Mouse (Mus musculus) midbrain, embryonic 11.5 days (tissue): ENCODE data around the gene Parp14. TPM values are rescaled to one million over a fixed set of nuclear protein-coding genes. Genes with fewer than 3 reads are reported as not detected.

Experiments
- ATAC-seq: fragments of 200-750 bp; cut with Nextera tagmentation; 2 replicates; pipeline ENCODE4 v1.8.0; 2017; ENCODE audit warnings: moderate TSS enrichment, moderate library complexity; ENCODE audit not compliant: low FRiP score
- DNase-seq: peaks from one replicate; pipeline ENCODE4 v3.0.0; 2015; ENCODE audit warnings: low spot score; ENCODE audit errors: missing footprints
- H3K27ac ChIP-seq: fragments of 300-500 bp; sonication (generic); 2 replicates; pipeline ENCODE4 v1.5.1; 2014; ENCODE audit warnings: low read depth, low read length
- H3K27me3 ChIP-seq: fragments of 300-500 bp; sonication (generic); 2 replicates; pipeline ENCODE4 v1.6.1; 2014; ENCODE audit warnings: mild to moderate bottlenecking, low read length, moderate library complexity, mixed read lengths; ENCODE audit not compliant: control insufficient read depth, insufficient read depth
- H3K36me3 ChIP-seq: fragments of 300-500 bp; sonication (generic); 2 replicates; pipeline ENCODE4 v1.6.1; 2014; ENCODE audit warnings: mild to moderate bottlenecking, low read length, moderate library complexity, mixed read lengths; ENCODE audit not compliant: control insufficient read depth, insufficient read depth
- H3K4me1 ChIP-seq: fragments of 300-500 bp; sonication (generic); 2 replicates; pipeline ENCODE4 v1.6.1; 2014; ENCODE audit warnings: low read length; ENCODE audit not compliant: control insufficient read depth, insufficient read depth
- H3K4me2 ChIP-seq: fragments of 300-500 bp; sonication (generic); 2 replicates; pipeline ENCODE4 v1.6.1; 2014; ENCODE audit warnings: mild to moderate bottlenecking, moderate library complexity
- H3K4me3 ChIP-seq: fragments of 300-500 bp; sonication (generic); 2 replicates; pipeline ENCODE4 v1.5.1; 2014; ENCODE audit warnings: low read depth, low read length
- H3K9ac ChIP-seq: fragments of 300-500 bp; sonication (generic); 2 replicates; pipeline ENCODE4 v1.6.1; 2014; ENCODE audit warnings: low read length
- H3K9me3 ChIP-seq: fragments of 300-500 bp; sonication (generic); 2 replicates; pipeline ENCODE4 v1.6.1; 2016; ENCODE audit warnings: low read length; ENCODE audit not compliant: control insufficient read depth
- WGBS: fragments of 180-500 bp; shearing (Covaris S2); extraction: QIAGEN DNeasy Blood & Tissue Kit; methylation state at CpG from one replicate; pipeline ENCODE4 v1.1.7; 2014; 5-methylcytosine and 5-hydroxymethylcytosine counted together
- polyA plus RNA-seq: library from polyadenylated mRNA; unstranded; fragments of >200 nt; fragmentation: Nextera tagmentation; extraction: Ambion mirVana; gene quantifications from 2 replicates; pipeline ENCODE4 v1.2.1, GENCODE M21; 2014

Gene Parp14
- polyA plus RNA-seq, 1 experiment from 2014 or later, result 0.37 TPM

DNA sequence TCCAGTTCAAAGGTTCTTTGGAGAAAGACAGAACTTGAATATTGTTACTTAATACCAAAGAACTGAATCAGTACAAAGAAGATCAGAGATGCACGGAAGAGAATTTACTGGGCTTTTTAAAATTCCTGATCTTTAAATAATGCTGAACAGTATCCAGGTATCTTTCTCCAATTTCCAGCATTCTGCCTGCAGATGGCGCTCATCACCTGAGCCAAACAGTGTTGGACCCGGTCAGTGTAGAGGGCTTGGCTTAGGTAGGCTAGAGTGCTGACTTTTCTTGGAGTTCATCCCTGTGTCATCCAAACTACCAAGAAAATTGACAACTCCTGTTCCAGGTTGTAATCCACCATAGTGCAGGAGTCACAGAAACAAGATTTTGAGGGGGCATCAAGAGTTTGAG lies 3.1 kb upstream of the Parp14 start:
- ATAC-seq, result no peak
- H3K36me3 ChIP-seq, result no peaks in the 10 kb centered on the region
- H3K4me3 ChIP-seq, result no peak overlapping the region
- DNase-seq, result no peak
- no peak overlapping the region for H3K27ac ChIP-seq
- H3K4me1 ChIP-seq, result no peaks in the 10 kb centered on the region; the same call in 1 of the 2 replicates
- H3K9ac ChIP-seq, result no peak overlapping the region
- peaks cover 20% of the 10 kb centered on the region for H3K27me3 ChIP-seq
- WGBS, result 31% methylated on average over 3 of the region's 3 CpGs
- H3K4me2 ChIP-seq, result no peak overlapping the region
- H3K9me3 ChIP-seq, result no peaks in the 10 kb centered on the region

- no peaks in the 10 kb centered on the region for H3K36me3 ChIP-seq
- peaks cover 20% of the 10 kb centered on the region for H3K27me3 ChIP-seq
- H3K9ac ChIP-seq, result no peak overlapping the region
- H3K4me1 ChIP-seq, result no peaks in the 10 kb centered on the region; the same call in 1 of the 2 replicates
- H3K27ac ChIP-seq, result no peak overlapping the region
- H3K4me3 ChIP-seq, result no peak overlapping the region
- H3K4me2 ChIP-seq, result no peak overlapping the region
- H3K9me3 ChIP-seq, result no peaks in the 10 kb centered on the region
- WGBS, result 32% methylated on average over 14 of the region's 14 CpGs
- no peak for DNase-seq
- no peak for ATAC-seq
Observed at GRCm38 (mm10) chr16:35872410-35873006, 1.2 kb upstream of the Parp14 start.

- peaks cover 20% of the 10 kb centered on the region for H3K27me3 ChIP-seq
- no peak overlapping the region for H3K27ac ChIP-seq
- DNase-seq (peak; percentile 88), ATAC-seq (no peak)
- no peak overlapping the region; the same call in 1 of the 2 replicates for H3K9ac ChIP-seq
- H3K36me3 ChIP-seq, result no peaks in the 10 kb centered on the region
- 23% methylated on average over 12 of the region's 12 CpGs for WGBS
- H3K9me3 ChIP-seq, result no peaks in the 10 kb centered on the region
- H3K4me2 ChIP-seq, result peak overlapping the region; percentile 95
- no peak overlapping the region for H3K4me3 ChIP-seq
- H3K4me1 ChIP-seq, result no peaks in the 10 kb centered on the region; the same call in 1 of the 2 replicates
Observed at GRCm38 (mm10) chr16:35871898-35872297, 554 bp upstream of the Parp14 start.

DNA sequence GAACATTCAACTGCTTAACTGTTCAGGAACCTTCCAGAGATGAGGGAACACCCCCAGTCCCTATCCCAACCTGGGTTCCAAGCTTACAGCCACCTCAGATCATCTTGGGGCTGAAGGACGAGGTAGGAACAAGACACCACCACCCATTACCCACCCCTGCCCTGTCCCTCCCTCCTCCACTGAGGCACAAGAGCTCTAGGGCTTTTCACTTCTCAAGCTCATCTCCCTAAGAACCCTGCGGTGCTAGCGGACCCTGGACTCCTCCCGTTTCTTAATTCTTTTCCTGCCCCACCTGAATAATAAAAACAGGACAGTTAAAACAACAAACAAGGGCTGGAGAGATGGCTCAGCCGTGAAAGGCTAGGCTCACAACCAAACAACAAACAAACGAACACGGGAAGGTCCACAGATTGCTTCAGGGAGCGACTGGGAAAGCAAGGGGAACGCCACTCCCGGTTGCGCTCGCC lies 730 bp downstream of the Parp14 start:
- DNase-seq (no peak), ATAC-seq (no peak)
- Histone ChIP-seq H3K4me1 (no peaks in the 10 kb centered on the region; the same call in 1 of the 2 replicates), H3K27me3 (peaks cover 20% of the 10 kb centered on the region), H3K4me2 (peak overlapping the region; percentile 95), H3K36me3 (no peaks in the 10 kb centered on the region), H3K4me3 (peak overlapping the region; percentile 58), H3K27ac (no peak overlapping the region), H3K9me3 (no peaks in the 10 kb centered on the region), H3K9ac (peak overlapping the region; percentile 76)
- 1% methylated on average over 12 of the region's 12 CpGs for WGBS

- Histone ChIP-seq H3K9me3 (no peaks in the 10 kb centered on the region), H3K4me1 (no peaks in the 10 kb centered on the region; the same call in 1 of the 2 replicates), H3K36me3 (no peaks in the 10 kb centered on the region), H3K4me3 (no peak overlapping the region), H3K27me3 (peaks cover 20% of the 10 kb centered on the region), H3K4me2 (no peak overlapping the region), H3K9ac (no peak overlapping the region), H3K27ac (no peak overlapping the region)
- no peak for ATAC-seq
- DNase-seq, result no peak
- 83% methylated on average over 6 of the region's 6 CpGs for WGBS
Observed at GRCm38 (mm10) chr16:35869656-35870055, 1.7 kb downstream of the Parp14 start.

DNA sequence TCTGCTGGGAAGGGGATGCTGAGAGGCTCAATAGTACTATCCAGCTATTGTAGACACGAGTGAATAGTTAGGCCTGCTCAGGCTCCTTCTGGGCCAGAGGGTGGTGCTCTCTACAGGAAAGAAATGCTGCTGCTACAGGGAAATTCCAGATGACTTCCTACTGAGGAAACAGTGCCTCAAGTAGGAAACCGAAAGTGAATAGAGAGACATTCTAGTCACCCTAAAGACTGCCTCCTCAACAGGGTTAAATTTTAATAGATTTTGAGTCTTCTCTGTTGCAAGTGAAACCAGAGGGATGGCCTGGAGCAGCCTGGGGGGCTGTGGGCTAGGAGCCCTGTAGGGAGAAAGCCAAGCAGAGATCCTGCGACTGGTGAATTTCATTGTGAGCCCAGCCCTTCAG lies 2.2 kb downstream of the Parp14 start:
- H3K9ac ChIP-seq, result no peak overlapping the region
- no peak overlapping the region for H3K4me2 ChIP-seq
- no peak for DNase-seq
- no peak overlapping the region for H3K4me3 ChIP-seq
- H3K27me3 ChIP-seq, result peaks cover 20% of the 10 kb centered on the region
- 43% methylated on average over 3 of the region's 3 CpGs for WGBS
- ATAC-seq, result no peak
- H3K27ac ChIP-seq, result no peak overlapping the region
- no peaks in the 10 kb centered on the region; the same call in 1 of the 2 replicates for H3K4me1 ChIP-seq
- H3K9me3 ChIP-seq, result no peaks in the 10 kb centered on the region
- no peaks in the 10 kb centered on the region for H3K36me3 ChIP-seq

GRCm38 (mm10) chr16:35867726-35868125 lies 3.6 kb downstream of the Parp14 start:
- Histone ChIP-seq H3K9ac (no peak overlapping the region), H3K4me2 (no peak overlapping the region), H3K36me3 (no peaks in the 10 kb centered on the region), H3K4me1 (no peaks in the 10 kb centered on the region; the same call in 1 of the 2 replicates), H3K4me3 (no peak overlapping the region), H3K9me3 (no peaks in the 10 kb centered on the region), H3K27ac (no peak overlapping the region), H3K27me3 (peaks cover 20% of the 10 kb centered on the region)
- no peak for ATAC-seq
- no peak for DNase-seq
- WGBS, result 83% methylated on average over 11 of the region's 11 CpGs

- DNase-seq, result no peak
- no peak for ATAC-seq
- Histone ChIP-seq H3K4me3 (no peak overlapping the region), H3K4me2 (no peak overlapping the region), H3K9ac (no peak overlapping the region), H3K9me3 (no peaks in the 10 kb centered on the region; the same call in 1 of the 2 replicates), H3K27ac (no peak overlapping the region), H3K36me3 (no peaks in the 10 kb centered on the region), H3K4me1 (no peaks in the 10 kb centered on the region), H3K27me3 (no peaks in the 10 kb centered on the region)
- WGBS, result 93% methylated on average over 1 of the region's 1 CpGs
Observed at GRCm38 (mm10) chr16:35862057-35862456, 9.3 kb downstream of the Parp14 start.

GRCm38 (mm10) chr16:35860236-35860635 lies 11.1 kb downstream of the Parp14 start:
- H3K4me2 ChIP-seq, result no peak overlapping the region
- no peaks in the 10 kb centered on the region for H3K27me3 ChIP-seq
- H3K27ac ChIP-seq, result no peak overlapping the region
- ATAC-seq (no peak), DNase-seq (no peak)
- no peaks in the 10 kb centered on the region for H3K4me1 ChIP-seq
- H3K9me3 ChIP-seq, result no peaks in the 10 kb centered on the region; the same call in 1 of the 2 replicates
- H3K36me3 ChIP-seq, result no peaks in the 10 kb centered on the region
- H3K4me3 ChIP-seq, result no peak overlapping the region
- no peak overlapping the region for H3K9ac ChIP-seq
- 90% methylated on average over 16 of the region's 16 CpGs for WGBS
